Mouse (Mus musculus) liver, embryonic 14.5 days (tissue): ENCODE measurements around the gene Plcb1. TPM values are rescaled to one million over a fixed set of nuclear protein-coding genes. Genes with fewer than 3 reads are reported as not detected.
A peak's percentile ranks its signal among the peaks of the same experiment; 100 is the strongest.

Experiments
- ATAC-seq: fragments of 200-750 bp; cut with Nextera tagmentation; 2 replicates; pipeline ENCODE4 v1.8.0; 2017; ENCODE audit warnings: moderate number of reproducible peaks, mild to moderate bottlenecking, moderate library complexity; ENCODE audit not compliant: insufficient read depth
- DNase-seq, 3 experiments: peaks; one replicate each; pipeline ENCODE4 v3.0.0-alpha.2; 2012 to 2013; ENCODE audit warnings: low read depth in 3 of 3, low spot score in 3 of 3
- H3K27ac ChIP-seq: fragments of 300-500 bp; sonication (generic); 2 replicates; pipeline ENCODE4 v1.5.1; 2014; ENCODE audit warnings: moderate library complexity, mild to moderate bottlenecking, control low read depth, inconsistent platforms
- H3K27me3 ChIP-seq: fragments of 300-500 bp; sonication (generic); 2 replicates; pipeline ENCODE4 v1.6.1; 2014; ENCODE audit warnings: mild to moderate bottlenecking, low read length, moderate library complexity; ENCODE audit not compliant: control insufficient read depth, insufficient read depth
- H3K36me3 ChIP-seq: fragments of 300-500 bp; sonication (generic); replicated peaks from 2 replicates; pipeline ENCODE4 v1.6.1; 2014; ENCODE audit warnings: low read depth; ENCODE audit not compliant: control insufficient read depth, insufficient read depth
- H3K4me1 ChIP-seq, 2 experiments: fragments of 200-500 bp in 1 of 2; fragments of 300-500 bp in 1 of 2; sonication (generic) in 1 of 2; replicated peaks; 2 replicates each; pipeline ENCODE4 v1.6.1; 2012 to 2014; ENCODE audit warnings: antibody characterized with exemption in 1 of 2, inconsistent platforms in 1 of 2, low read length in 1 of 2; ENCODE audit not compliant: control insufficient read depth in 2 of 2, insufficient read depth in 2 of 2
- H3K4me2 ChIP-seq: fragments of 300-500 bp; sonication (generic); 2 replicates; pipeline ENCODE4 v1.6.1; 2014; ENCODE audit warnings: low read depth, mild to moderate bottlenecking, control low read depth, moderate library complexity
- H3K4me3 ChIP-seq, 2 experiments: fragments of 200-500 bp in 1 of 2; fragments of 300-500 bp in 1 of 2; sonication (generic) in 1 of 2; 2 replicates each; pipeline ENCODE4 v1.5.1; 2012 to 2014; ENCODE audit warnings: low read depth in 2 of 2, low read length in 2 of 2, mild to moderate bottlenecking in 2 of 2, control low read depth in 1 of 2, inconsistent platforms in 1 of 2, moderate library complexity in 1 of 2; ENCODE audit not compliant: insufficient read depth in 1 of 2
- H3K9ac ChIP-seq: fragments of 300-500 bp; sonication (generic); replicated peaks from 2 replicates; pipeline ENCODE4 v1.6.1; 2014; ENCODE audit warnings: mild to moderate bottlenecking, control low read depth, moderate library complexity
- H3K9me3 ChIP-seq: fragments of 300-500 bp; sonication (generic); 2 replicates; pipeline ENCODE4 v1.6.1; 2016; ENCODE audit warnings: low read length, mixed read lengths; ENCODE audit not compliant: control insufficient read depth
- CTCF ChIP-seq: IDR thresholded peaks from 2 replicates; pipeline ENCODE4 v1.5.1; 2016; ENCODE audit warnings: antibody characterized with exemption, low read depth, control low read depth
- EP300 ChIP-seq: IDR thresholded peaks from 2 replicates; pipeline ENCODE4 v1.6.1; 2016; ENCODE audit warnings: antibody characterized with exemption, low read depth
- WGBS: fragments of 180-500 bp; shearing (Covaris S2); extraction: QIAGEN DNeasy Blood & Tissue Kit; methylation state at CpG from one replicate; pipeline ENCODE4 v1.1.7; 2014; ENCODE audit not compliant: insufficient replicate concordance; 5-methylcytosine and 5-hydroxymethylcytosine counted together
- polyA plus RNA-seq, 2 experiments: library from polyadenylated mRNA; depleted of rRNA in 1 of 2; stranded (reverse) in 1 of 2; unstranded in 1 of 2; fragments of >200 nt; fragmentation: Nextera tagmentation in 1 of 2; extraction: Ambion mirVana in 1 of 2; gene quantifications; 2 replicates each; pipeline versions ENCODE4 v1.2.1 to v1.2.3; 2012 to 2014

Gene Plcb1
- polyA plus RNA-seq, 2 experiments = 0.56 to 3.0 TPM

GRCm38 (mm10) chr2:134838185-134838584, 52.3 kb downstream of the Plcb1 start:
- ATAC-seq (peak; percentile 82), DNase-seq (peak in 1 of 3 experiments; percentile 4)
- peaks cover 0 to 8% of the 10 kb centered on the region in 2 experiments; a peak in 3 of 4 replicates for H3K4me1 ChIP-seq
- H3K36me3 ChIP-seq = no peaks in the 10 kb centered on the region
- no peaks in the 10 kb centered on the region for H3K27me3 ChIP-seq
- no peaks in the 10 kb centered on the region for H3K9me3 ChIP-seq
- no peak overlapping the region for H3K4me2 ChIP-seq
- no peak overlapping the region for H3K4me3 ChIP-seq
- H3K9ac ChIP-seq = no peak overlapping the region
- WGBS = 53% methylated on average over 1 of the region's 1 CpGs
- TF ChIP-seq CTCF (no peak), EP300 (peak; percentile 34; the same call in 1 of the 2 replicates)
- no peak overlapping the region for H3K27ac ChIP-seq

GRCm38 (mm10) chr2:134838888-134839287, 53.0 kb downstream of the Plcb1 start:
- H3K4me3 ChIP-seq = no peak overlapping the region
- WGBS = 63% methylated on average over 1 of the region's 1 CpGs
- H3K27ac ChIP-seq = no peak overlapping the region
- no peak for TF ChIP-seq CTCF
- no peak for TF ChIP-seq EP300
- no peak overlapping the region for H3K9ac ChIP-seq
- H3K36me3 ChIP-seq = no peaks in the 10 kb centered on the region
- no peak for ATAC-seq
- H3K4me2 ChIP-seq = no peak overlapping the region
- no peaks in the 10 kb centered on the region for H3K9me3 ChIP-seq
- no peaks in the 10 kb centered on the region for H3K27me3 ChIP-seq
- no peak for DNase-seq
- H3K4me1 ChIP-seq = peaks cover 0 to 8% of the 10 kb centered on the region in 2 experiments; a peak in 3 of 4 replicates

GRCm38 (mm10) chr2:134842883-134843282, 57.0 kb downstream of the Plcb1 start:
- H3K36me3 ChIP-seq = no peaks in the 10 kb centered on the region
- ATAC-seq (no peak), DNase-seq (no peak)
- H3K4me3 ChIP-seq = no peak overlapping the region
- TF ChIP-seq EP300 (no peak), CTCF (no peak)
- H3K9me3 ChIP-seq = no peaks in the 10 kb centered on the region
- no peak overlapping the region for H3K9ac ChIP-seq
- no peak overlapping the region for H3K4me2 ChIP-seq
- 56% methylated on average over 4 of the region's 4 CpGs for WGBS
- no peaks in the 10 kb centered on the region for H3K27me3 ChIP-seq
- peaks cover 0 to 8% of the 10 kb centered on the region in 2 experiments for H3K4me1 ChIP-seq
- no peak overlapping the region for H3K27ac ChIP-seq

- Histone ChIP-seq H3K9me3 (no peaks in the 10 kb centered on the region), H3K4me1 (peaks cover 0 to 6% of the 10 kb centered on the region in 2 experiments), H3K36me3 (no peaks in the 10 kb centered on the region), H3K27me3 (no peaks in the 10 kb centered on the region), H3K27ac (no peak overlapping the region), H3K4me3 (no peak overlapping the region), H3K4me2 (peak overlapping the region; percentile 22; the same call in 1 of the 2 replicates), H3K9ac (no peak overlapping the region)
- ATAC-seq (peak; percentile 56; the same call in 1 of the 2 replicates), DNase-seq (peak in 1 of 3 experiments; percentile 10)
- TF ChIP-seq CTCF (no peak), EP300 (no peak)
- WGBS = 20% methylated on average over 6 of the region's 6 CpGs
Measured at GRCm38 (mm10) chr2:134844391-134845238, 58.7 kb downstream of the Plcb1 start.

GRCm38 (mm10) chr2:134845239-134845738, 59.4 kb downstream of the Plcb1 start:
- ATAC-seq (peak; percentile 43; the same call in 1 of the 2 replicates), DNase-seq (no peak)
- Histone ChIP-seq H3K27ac (no peak overlapping the region), H3K9ac (no peak overlapping the region), H3K27me3 (no peaks in the 10 kb centered on the region), H3K9me3 (no peaks in the 10 kb centered on the region), H3K36me3 (no peaks in the 10 kb centered on the region), H3K4me1 (peaks cover 0 to 6% of the 10 kb centered on the region in 2 experiments), H3K4me2 (no peak overlapping the region; the same call in 1 of the 2 replicates), H3K4me3 (no peak overlapping the region)
- TF ChIP-seq CTCF = no peak
- no peak for TF ChIP-seq EP300
- 41% methylated on average over 3 of the region's 3 CpGs for WGBS
